Mouse (Mus musculus) embryonic facial prominence, embryonic 11.5 days (tissue): ENCODE measurements around the gene Hmga1. TPM values are rescaled to one million over a fixed set of nuclear protein-coding genes. Genes with fewer than 3 reads are reported as not detected.

ENCODE experiments used
- ATAC-seq: fragments of 200-750 bp; cut with Nextera tagmentation; replicated peaks from 2 replicates; pipeline ENCODE4 v1.8.0; 2017; ENCODE audit warnings: low read depth; ENCODE audit not compliant: insufficient number of reproducible peaks, low FRiP score, low TSS enrichment
- DNase-seq: peaks from one replicate; pipeline ENCODE4 v3.0.0-alpha.2; 2015; ENCODE audit warnings: low spot score
- H3K27ac ChIP-seq: fragments of 300-500 bp; sonication (generic); replicated peaks from 2 replicates; pipeline ENCODE4 v1.5.1; 2014; ENCODE audit warnings: mild to moderate bottlenecking, low read depth, low read length, control low read depth
- H3K27me3 ChIP-seq: fragments of 300-500 bp; sonication (generic); 2 replicates; pipeline ENCODE4 v1.6.1; 2014; ENCODE audit warnings: mild to moderate bottlenecking, low read length, moderate library complexity, mixed read lengths; ENCODE audit not compliant: control insufficient read depth, insufficient read depth
- H3K36me3 ChIP-seq: fragments of 300-500 bp; sonication (generic); replicated peaks from 2 replicates; pipeline ENCODE4 v1.6.1; 2014; ENCODE audit warnings: low read depth, mild to moderate bottlenecking, low read length, moderate library complexity, mixed read lengths; ENCODE audit not compliant: control insufficient read depth, insufficient read depth
- H3K4me1 ChIP-seq: fragments of 300-500 bp; sonication (generic); 2 replicates; pipeline ENCODE4 v1.6.1; 2014; ENCODE audit warnings: low read length, mixed read lengths; ENCODE audit not compliant: control insufficient read depth, insufficient read depth
- H3K4me2 ChIP-seq: fragments of 300-500 bp; sonication (generic); 2 replicates; pipeline ENCODE4 v1.6.1; 2014; ENCODE audit warnings: low read depth, mild to moderate bottlenecking, control low read depth, low read length, moderate library complexity
- H3K4me3 ChIP-seq: fragments of 300-500 bp; sonication (generic); 2 replicates; pipeline ENCODE4 v1.5.1; 2014; ENCODE audit warnings: low read depth, low read length, control low read depth
- H3K9ac ChIP-seq: fragments of 300-500 bp; sonication (generic); replicated peaks from 2 replicates; pipeline ENCODE4 v1.6.1; 2014; ENCODE audit warnings: mild to moderate bottlenecking, control low read depth, low read length
- H3K9me3 ChIP-seq: fragments of 300-500 bp; sonication (generic); replicated peaks from 2 replicates; pipeline ENCODE4 v1.6.1; 2016; ENCODE audit warnings: mild to moderate bottlenecking, low read length, inconsistent platforms, mixed read lengths; ENCODE audit not compliant: control insufficient read depth
- WGBS: fragments of 180-500 bp; shearing (Covaris S2); extraction: QIAGEN DNeasy Blood & Tissue Kit; methylation state at CpG from one replicate; pipeline ENCODE4 v1.1.7; 2014; 5-methylcytosine and 5-hydroxymethylcytosine counted together
- polyA plus RNA-seq: library from polyadenylated mRNA; unstranded; fragments of >200 nt; fragmentation: Nextera tagmentation; extraction: Ambion mirVana; gene quantifications from 2 replicates; pipeline ENCODE4 v1.2.1, GENCODE M21; 2014

Hmga1 gene
- polyA plus RNA-seq, 1 experiment from 2014 or later: 415 TPM

- Histone ChIP-seq H3K27me3 (no peaks in the 10 kb centered on the region), H3K9ac (peak within 1 kb of the TSS; percentile 77), H3K4me3 (peak within 1 kb of the TSS; percentile 59), H3K27ac (no peak within 1 kb of the TSS; the same call in 1 of the 2 replicates), H3K36me3 (no peaks in the 10 kb centered on the region), H3K4me2 (peak within 1 kb of the TSS; percentile 91), H3K9me3 (no peaks in the 10 kb centered on the region), H3K4me1 (peaks cover 5% of the 10 kb centered on the region)
- under 1% methylated on average over 52 of the region's 58 CpGs for WGBS
- DNase-seq (peak; percentile 95), ATAC-seq (peak; percentile 87)
Measured at GRCm38 (mm10) chr17:27565163-27565941, 9.1 kb downstream of the Hmga1 start, which contains the start of gene AI413582. Gene AI413582 (minus strand): TSS chr17:27565756.

- H3K9me3 ChIP-seq: no peaks in the 10 kb centered on the region
- H3K4me3 ChIP-seq: peak overlapping the region; percentile 59
- H3K4me1 ChIP-seq: peaks cover 5% of the 10 kb centered on the region
- no peaks in the 10 kb centered on the region for H3K27me3 ChIP-seq
- peak overlapping the region; percentile 77 for H3K9ac ChIP-seq
- peak overlapping the region; percentile 91 for H3K4me2 ChIP-seq
- no peak for DNase-seq
- WGBS: under 1% methylated on average over 13 of the region's 13 CpGs
- no peak overlapping the region for H3K27ac ChIP-seq
- no peak; the same call in 1 of the 2 replicates for ATAC-seq
- H3K36me3 ChIP-seq: no peaks in the 10 kb centered on the region
Measured at GRCm38 (mm10) chr17:27565942-27566267, 9.6 kb downstream of the Hmga1 start.

- peaks cover 5% of the 10 kb centered on the region for H3K4me1 ChIP-seq
- no peak overlapping the region for H3K4me2 ChIP-seq
- no peak for ATAC-seq
- no peak overlapping the region for H3K27ac ChIP-seq
- no peak for DNase-seq
- H3K9me3 ChIP-seq: no peaks in the 10 kb centered on the region
- no peak overlapping the region for H3K9ac ChIP-seq
- no peaks in the 10 kb centered on the region for H3K27me3 ChIP-seq
- no peak overlapping the region for H3K4me3 ChIP-seq
- H3K36me3 ChIP-seq: no peaks in the 10 kb centered on the region
- WGBS: 84% methylated on average over 5 of the region's 5 CpGs
Measured at GRCm38 (mm10) chr17:27568228-27568627, 11.9 kb downstream of the Hmga1 start.

GRCm38 (mm10) chr17:27571315-27571714, 15.0 kb downstream of the Hmga1 start:
- Histone ChIP-seq H3K9ac (no peak overlapping the region), H3K4me2 (no peak overlapping the region), H3K4me3 (no peak overlapping the region), H3K27me3 (no peaks in the 10 kb centered on the region), H3K4me1 (no peaks in the 10 kb centered on the region), H3K36me3 (no peaks in the 10 kb centered on the region; the same call in 1 of the 2 replicates), H3K27ac (no peak overlapping the region), H3K9me3 (no peaks in the 10 kb centered on the region)
- ATAC-seq (no peak), DNase-seq (no peak)
- 81% methylated on average over 8 of the region's 8 CpGs for WGBS

GRCm38 (mm10) chr17:27573772-27574320, 17.5 kb downstream of the Hmga1 start:
- no peak overlapping the region for H3K4me2 ChIP-seq
- H3K9me3 ChIP-seq: no peaks in the 10 kb centered on the region
- 83% methylated on average over 10 of the region's 10 CpGs for WGBS
- ATAC-seq (no peak), DNase-seq (no peak)
- H3K4me1 ChIP-seq: no peaks in the 10 kb centered on the region
- H3K4me3 ChIP-seq: no peak overlapping the region
- H3K36me3 ChIP-seq: no peaks in the 10 kb centered on the region; the same call in 1 of the 2 replicates
- no peak overlapping the region for H3K9ac ChIP-seq
- H3K27me3 ChIP-seq: no peaks in the 10 kb centered on the region
- H3K27ac ChIP-seq: no peak overlapping the region

- H3K9ac ChIP-seq: no peak overlapping the region
- H3K4me2 ChIP-seq: no peak overlapping the region
- no peaks in the 10 kb centered on the region; the same call in none of the 2 replicates for H3K36me3 ChIP-seq
- no peak overlapping the region for H3K4me3 ChIP-seq
- H3K27me3 ChIP-seq: no peaks in the 10 kb centered on the region
- no peaks in the 10 kb centered on the region for H3K4me1 ChIP-seq
- ATAC-seq: no peak
- 92% methylated on average over 15 of the region's 16 CpGs for WGBS
- DNase-seq: no peak
- H3K27ac ChIP-seq: no peak overlapping the region
- H3K9me3 ChIP-seq: no peaks in the 10 kb centered on the region
Measured at GRCm38 (mm10) chr17:27574470-27575115, 18.3 kb downstream of the Hmga1 start.

GRCm38 (mm10) chr17:27575116-27575776, 18.9 kb downstream of the Hmga1 start:
- Histone ChIP-seq H3K4me2 (no peak overlapping the region), H3K4me1 (no peaks in the 10 kb centered on the region), H3K9me3 (no peaks in the 10 kb centered on the region), H3K36me3 (no peaks in the 10 kb centered on the region; the same call in none of the 2 replicates), H3K4me3 (no peak overlapping the region), H3K27me3 (no peaks in the 10 kb centered on the region), H3K9ac (no peak overlapping the region), H3K27ac (no peak overlapping the region)
- WGBS: 81% methylated on average over 10 of the region's 10 CpGs
- DNase-seq (no peak), ATAC-seq (no peak)
